Mouse (Mus musculus) ES-E14 (cell line): ENCODE data around the gene Txnrd1. TPM values are rescaled to one million over a fixed set of nuclear protein-coding genes. Genes with fewer than 3 reads are reported as not detected.

ENCODE experiments used
- DNase-seq: peaks from one replicate; pipeline ENCODE4 v3.0.0-alpha.2; 2013; ENCODE audit warnings: low read depth, low spot score
- H3K27ac ChIP-seq: 2 replicates; pipeline ENCODE4 v1.5.1; 2012; ENCODE audit warnings: low read depth, mild to moderate bottlenecking, low read length, moderate library complexity, mixed read lengths; ENCODE audit not compliant: poor library complexity, insufficient read depth, severe bottlenecking
- H3K36me3 ChIP-seq: 2 replicates; pipeline ENCODE4 v1.6.1; 2012; ENCODE audit warnings: mild to moderate bottlenecking, low read length, moderate library complexity, mixed read lengths; ENCODE audit not compliant: control insufficient read depth, poor library complexity, insufficient read depth, severe bottlenecking
- H3K4me1 ChIP-seq, 2 experiments: fragments of 150-350 bp in 1 of 2; sonication (generic) in 1 of 2; 2 replicates each; pipeline ENCODE4 v1.6.1; 2012; ENCODE audit warnings: low read length in 2 of 2, mild to moderate bottlenecking in 1 of 2, mixed read lengths in 1 of 2; ENCODE audit not compliant: control insufficient read depth in 2 of 2, insufficient read depth in 2 of 2, poor library complexity in 1 of 2
- H3K4me3 ChIP-seq, 2 experiments: fragments of 150-350 bp in 1 of 2; sonication (generic) in 1 of 2; 2 replicates each; pipeline ENCODE4 v1.5.1; 2012; ENCODE audit warnings: low read length in 2 of 2, low read depth in 1 of 2, mild to moderate bottlenecking in 1 of 2, mixed read lengths in 1 of 2; ENCODE audit not compliant: insufficient read depth in 1 of 2, poor library complexity in 1 of 2, severe bottlenecking in 1 of 2
- H3K9ac ChIP-seq: 2 replicates; pipeline ENCODE4 v1.6.1; 2012; ENCODE audit warnings: low read depth, mild to moderate bottlenecking, low read length, mixed read lengths; ENCODE audit not compliant: poor library complexity, insufficient read depth, severe bottlenecking
- H3K9me3 ChIP-seq: fragments of 150-350 bp; sonication (generic); 2 replicates; pipeline ENCODE4 v1.6.1; 2012; ENCODE audit warnings: low read depth, mild to moderate bottlenecking, low read length; ENCODE audit not compliant: control insufficient read depth, insufficient read depth
- CHD2 ChIP-seq: IDR thresholded peaks from 2 replicates; pipeline ENCODE4 v1.6.1; 2014; ENCODE audit warnings: mild to moderate bottlenecking, low read depth, low read length, inconsistent platforms
- HCFC1 ChIP-seq: IDR thresholded peaks from 2 replicates; pipeline ENCODE4 v1.6.1; 2012; ENCODE audit warnings: low read length, inconsistent platforms, borderline replicate concordance; ENCODE audit not compliant: insufficient read depth
- MAFK ChIP-seq: IDR thresholded peaks from 2 replicates; pipeline ENCODE4 v1.6.1; 2014; ENCODE audit warnings: mild to moderate bottlenecking, low read depth, low read length, inconsistent platforms; ENCODE audit not compliant: insufficient read depth
- ZC3H11A ChIP-seq: IDR thresholded peaks from 2 replicates; pipeline ENCODE4 v1.6.1; 2012; ENCODE audit warnings: low read depth, mild to moderate bottlenecking, inconsistent platforms, low read length, borderline replicate concordance
- ZNF384 ChIP-seq: IDR thresholded peaks from 2 replicates; pipeline ENCODE4 v1.6.1; 2012; ENCODE audit warnings: low read depth, low read length, inconsistent platforms
- in situ Hi-C, 2 experiments: fragments of 600-800 bp; cut with MboI; formaldehyde crosslinking; loops; one replicate each; pipeline ENCODE4 v1.15.1; 2025; ENCODE audit warnings: low sequenced_read_pairs in 2 of 2, inconsistent platforms in 1 of 2; ENCODE audit not compliant: unreplicated experiment in 2 of 2
- total RNA-seq: library from RNA; depleted of rRNA; stranded (reverse); fragments of 300-350 nt; gene quantifications from 2 replicates; pipeline ENCODE4 v1.2.3, GENCODE M21; 2012

Gene Txnrd1
- total RNA-seq, 1 experiment = 167 TPM

- TF ChIP-seq ZC3H11A (no peak), MAFK (no peak), CHD2 (no peak), HCFC1 (no peak), ZNF384 (no peak)
- H3K9me3 ChIP-seq = peaks cover 20% of the 10 kb centered on the region
- in situ Hi-C loops = no loop called here
- no peak overlapping the region for H3K9ac ChIP-seq
- DNase-seq = no peak
- H3K36me3 ChIP-seq = no peaks in the 10 kb centered on the region
- no peak overlapping the region for H3K27ac ChIP-seq
- no peaks in the 10 kb centered on the region for H3K4me1 ChIP-seq
- H3K4me3 ChIP-seq = no peak overlapping the region
Measured at GRCm38 (mm10) chr10:82824541-82824940, 9.2 kb upstream of the Txnrd1 start.

- Histone ChIP-seq H3K4me3 (no peak overlapping the region), H3K9me3 (peaks cover 26% of the 10 kb centered on the region), H3K36me3 (no peaks in the 10 kb centered on the region), H3K4me1 (no peaks in the 10 kb centered on the region), H3K9ac (no peak overlapping the region), H3K27ac (no peak overlapping the region)
- no peak for DNase-seq
- in situ Hi-C loops = no loop called here
- TF ChIP-seq ZC3H11A = no peak
- no peak for TF ChIP-seq CHD2
- no peak for TF ChIP-seq ZNF384
- no peak for TF ChIP-seq MAFK
- TF ChIP-seq HCFC1 = no peak
Measured at GRCm38 (mm10) chr10:82826516-82826915, 7.2 kb upstream of the Txnrd1 start.

- H3K9ac ChIP-seq = no peak overlapping the region
- DNase-seq = no peak
- TF ChIP-seq HCFC1 (no peak), ZNF384 (no peak), MAFK (no peak), CHD2 (no peak), ZC3H11A (no peak)
- H3K27ac ChIP-seq = no peak overlapping the region
- H3K4me3 ChIP-seq = no peak overlapping the region
- in situ Hi-C loops = no loop called here
- no peaks in the 10 kb centered on the region for H3K36me3 ChIP-seq
- no peaks in the 10 kb centered on the region for H3K4me1 ChIP-seq
- peaks cover 3% of the 10 kb centered on the region; the same call in 1 of the 2 replicates for H3K9me3 ChIP-seq
Measured at GRCm38 (mm10) chr10:82835898-82836297, 2.1 kb downstream of the Txnrd1 start.

- no peak overlapping the region for H3K9ac ChIP-seq
- H3K27ac ChIP-seq = no peak overlapping the region
- H3K4me1 ChIP-seq = peaks cover 0 to 3% of the 10 kb centered on the region in 2 experiments; a peak in 1 of 4 replicates
- no peak for DNase-seq
- TF ChIP-seq HCFC1 = no peak
- no peak overlapping the region for H3K4me3 ChIP-seq
- no peaks in the 10 kb centered on the region for H3K9me3 ChIP-seq
- H3K36me3 ChIP-seq = no peaks in the 10 kb centered on the region
- in situ Hi-C loops = no loop called here
Measured at GRCm38 (mm10) chr10:82838390-82838789, 4.6 kb downstream of the Txnrd1 start.

GRCm38 (mm10) chr10:82844090-82844489, 10.3 kb downstream of the Txnrd1 start:
- no peak for DNase-seq
- Histone ChIP-seq H3K27ac (peak overlapping the region; percentile 20; the same call in 1 of the 2 replicates), H3K4me1 (peaks cover 4 to 12% of the 10 kb centered on the region in 2 experiments; a peak in 3 of 4 replicates), H3K4me3 (no peak overlapping the region), H3K36me3 (no peaks in the 10 kb centered on the region), H3K9me3 (no peaks in the 10 kb centered on the region), H3K9ac (no peak overlapping the region)
- TF ChIP-seq ZC3H11A = no peak
- no peak for TF ChIP-seq ZNF384
- TF ChIP-seq HCFC1 = no peak
- in situ Hi-C loops = no loop called here
